Mouse (Mus musculus): Measurements from ENCODE around the gene Hist1h2ad. TPM values are rescaled to one million over a fixed set of nuclear protein-coding genes. Genes with fewer than 3 reads are reported as not detected.

Hist1h2ad gene
- polyA plus RNA-seq, 1 experiment, result 1.6 TPM

GRCm38 (mm10) chr13:23593051-23593770 is 19.0 kb downstream of the Hist1h2ad start:
- Histone ChIP-seq H3ac (ENCODE audit: control insufficient read depth, insufficient read length) (no peak overlapping the region), H3K4me2 (ENCODE audit: low read depth) (no peak overlapping the region), H3K4me3 (no peak overlapping the region), H3K27me3 (ENCODE audit: control insufficient read depth, insufficient read depth, insufficient read length) (no peaks in the 10 kb centered on the region), H3K36me3 (ENCODE audit: control insufficient read depth, insufficient read depth) (no peaks in the 10 kb centered on the region), H3K79me2 (ENCODE audit: control insufficient read depth, insufficient read depth) (no peaks in the 10 kb centered on the region)
- TF ChIP-seq POLR2A (IDR thresholded peaks at IDR 0.05; ENCODE audit: insufficient read length, low read depth) (no peak), USF1 (IDR thresholded peaks at IDR 0.05; ENCODE audit: low read depth) (no peak), TCF12 (IDR thresholded peaks at IDR 0.05; ENCODE audit: insufficient read depth, poor library complexity, severe bottlenecking) (no peak), CEBPB (IDR thresholded peaks at IDR 0.05; ENCODE audit: insufficient read depth, poor library complexity, severe bottlenecking) (no peak), MYOG (IDR thresholded peaks at IDR 0.05; ENCODE audit: control insufficient read depth in 1 of 3, insufficient read depth in 1 of 3, insufficient read length in 2 of 3, low read depth in 2 of 3) (no peak), E2F4 (IDR thresholded peaks at IDR 0.05; ENCODE audit: insufficient read depth) (no peak), TCF3 (IDR thresholded peaks at IDR 0.05; ENCODE audit: insufficient read length, low read depth) (no peak), POLR2AphosphoS2 (IDR thresholded peaks at IDR 0.05; ENCODE audit: insufficient read length, low read depth) (no peak), REST (IDR thresholded peaks at IDR 0.05; ENCODE audit: insufficient read depth, insufficient read length) (no peak), SRF (IDR thresholded peaks at IDR 0.05; ENCODE audit: control insufficient read depth, insufficient read length, low read depth) (no peak), MYOD1 (IDR thresholded peaks at IDR 0.05; ENCODE audit: control insufficient read depth in 1 of 3, insufficient read length in 2 of 3, low read depth in 2 of 3) (no peak), MAX (IDR thresholded peaks at IDR 0.05; ENCODE audit: low read depth) (no peak)

GRCm38 (mm10) chr13:23595185-23595584 is 21.0 kb downstream of the Hist1h2ad start:
- no peaks in the 10 kb centered on the region for H3K27me3 ChIP-seq (ENCODE audit: control insufficient read depth, insufficient read depth, insufficient read length)
- TF ChIP-seq POLR2AphosphoS2 (IDR thresholded peaks at IDR 0.05; ENCODE audit: insufficient read length, low read depth) (no peak), SRF (IDR thresholded peaks at IDR 0.05; ENCODE audit: control insufficient read depth, insufficient read length, low read depth) (no peak), TCF3 (IDR thresholded peaks at IDR 0.05; ENCODE audit: insufficient read length, low read depth) (no peak), CEBPB (IDR thresholded peaks at IDR 0.05; ENCODE audit: insufficient read depth, poor library complexity, severe bottlenecking) (no peak), TCF12 (IDR thresholded peaks at IDR 0.05; ENCODE audit: insufficient read depth, poor library complexity, severe bottlenecking) (no peak)
- H3K36me3 ChIP-seq (ENCODE audit: control insufficient read depth, insufficient read depth), result no peaks in the 10 kb centered on the region
- no peak overlapping the region for H3K4me3 ChIP-seq
- no peak overlapping the region for H3ac ChIP-seq (ENCODE audit: control insufficient read depth, insufficient read length)
- no peaks in the 10 kb centered on the region for H3K79me2 ChIP-seq (ENCODE audit: control insufficient read depth, insufficient read depth)
- H3K4me2 ChIP-seq (ENCODE audit: low read depth), result no peak overlapping the region

GRCm38 (mm10) chr13:23595622-23596372 is 21.6 kb downstream of the Hist1h2ad start:
- Histone ChIP-seq H3K36me3 (ENCODE audit: control insufficient read depth, insufficient read depth) (no peaks in the 10 kb centered on the region), H3K79me2 (ENCODE audit: control insufficient read depth, insufficient read depth) (no peaks in the 10 kb centered on the region), H3K4me3 (no peak overlapping the region), H3K27me3 (ENCODE audit: control insufficient read depth, insufficient read depth, insufficient read length) (no peaks in the 10 kb centered on the region), H3K4me2 (ENCODE audit: low read depth) (no peak overlapping the region), H3ac (ENCODE audit: control insufficient read depth, insufficient read length) (no peak overlapping the region)
- TF ChIP-seq E2F4 (IDR thresholded peaks at IDR 0.05; ENCODE audit: insufficient read depth) (no peak), MYOD1 (IDR thresholded peaks at IDR 0.05; ENCODE audit: control insufficient read depth in 1 of 3, insufficient read length in 2 of 3, low read depth in 2 of 3) (no peak), MYOG (IDR thresholded peaks at IDR 0.05; ENCODE audit: control insufficient read depth in 1 of 3, insufficient read depth in 1 of 3, insufficient read length in 2 of 3, low read depth in 2 of 3) (no peak), REST (IDR thresholded peaks at IDR 0.05; ENCODE audit: insufficient read depth, insufficient read length) (no peak), TCF3 (IDR thresholded peaks at IDR 0.05; ENCODE audit: insufficient read length, low read depth) (no peak), CEBPB (IDR thresholded peaks at IDR 0.05; ENCODE audit: insufficient read depth, poor library complexity, severe bottlenecking) (no peak), POLR2A (IDR thresholded peaks at IDR 0.05; ENCODE audit: insufficient read length, low read depth) (no peak), MAX (IDR thresholded peaks at IDR 0.05; ENCODE audit: low read depth) (no peak), POLR2AphosphoS2 (IDR thresholded peaks at IDR 0.05; ENCODE audit: insufficient read length, low read depth) (no peak), SRF (IDR thresholded peaks at IDR 0.05; ENCODE audit: control insufficient read depth, insufficient read length, low read depth) (no peak), USF1 (IDR thresholded peaks at IDR 0.05; ENCODE audit: low read depth) (no peak), TCF12 (IDR thresholded peaks at IDR 0.05; ENCODE audit: insufficient read depth, poor library complexity, severe bottlenecking) (no peak)

DNA sequence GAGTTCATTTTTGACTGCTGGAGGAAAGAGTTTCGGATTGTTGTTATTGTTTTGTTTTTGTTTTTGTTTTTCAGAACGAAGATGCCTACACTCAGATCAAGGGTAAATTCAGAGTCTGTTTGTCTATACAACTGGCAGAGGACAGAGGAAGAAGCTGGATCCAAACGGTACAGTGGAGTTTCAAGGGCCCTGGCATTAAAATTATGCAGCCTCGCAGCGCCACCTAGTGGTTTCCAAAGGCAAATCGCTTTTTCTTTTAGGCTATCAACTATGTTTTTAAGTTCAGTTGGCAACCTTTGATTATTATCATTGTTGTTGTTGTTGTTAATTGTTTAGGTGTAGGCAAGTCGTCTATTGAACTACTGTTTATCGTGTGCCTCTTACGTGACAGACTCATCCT is 23.8 kb downstream of the Hist1h2ad start:
- no peaks in the 10 kb centered on the region for H3K27me3 ChIP-seq (ENCODE audit: control insufficient read depth, insufficient read depth, insufficient read length)
- no peaks in the 10 kb centered on the region for H3K36me3 ChIP-seq (ENCODE audit: control insufficient read depth, insufficient read depth)
- H3K79me2 ChIP-seq (ENCODE audit: control insufficient read depth, insufficient read depth), result no peaks in the 10 kb centered on the region
- H3K4me3 ChIP-seq, result no peak overlapping the region
- H3K4me2 ChIP-seq (ENCODE audit: low read depth), result no peak overlapping the region
- TF ChIP-seq SRF (IDR thresholded peaks at IDR 0.05; ENCODE audit: control insufficient read depth, insufficient read length, low read depth) (no peak), CEBPB (IDR thresholded peaks at IDR 0.05; ENCODE audit: insufficient read depth, poor library complexity, severe bottlenecking) (no peak), USF1 (IDR thresholded peaks at IDR 0.05; ENCODE audit: low read depth) (no peak), TCF12 (IDR thresholded peaks at IDR 0.05; ENCODE audit: insufficient read depth, poor library complexity, severe bottlenecking) (no peak), E2F4 (IDR thresholded peaks at IDR 0.05; ENCODE audit: insufficient read depth) (no peak), REST (IDR thresholded peaks at IDR 0.05; ENCODE audit: insufficient read depth, insufficient read length) (no peak), TCF3 (IDR thresholded peaks at IDR 0.05; ENCODE audit: insufficient read length, low read depth) (no peak), MAX (IDR thresholded peaks at IDR 0.05; ENCODE audit: low read depth) (no peak), POLR2A (IDR thresholded peaks at IDR 0.05; ENCODE audit: insufficient read length, low read depth) (no peak), MYOG (IDR thresholded peaks at IDR 0.05; ENCODE audit: control insufficient read depth in 1 of 3, insufficient read depth in 1 of 3, insufficient read length in 2 of 3, low read depth in 2 of 3) (no peak), POLR2AphosphoS2 (IDR thresholded peaks at IDR 0.05; ENCODE audit: insufficient read length, low read depth) (no peak), MYOD1 (IDR thresholded peaks at IDR 0.05; ENCODE audit: control insufficient read depth in 1 of 3, insufficient read length in 2 of 3, low read depth in 2 of 3) (no peak)
- H3ac ChIP-seq (ENCODE audit: control insufficient read depth, insufficient read length), result no peak overlapping the region

Measured in myocyte (in vitro differentiated cells).